Mouse (Mus musculus) left cerebral cortex, postnatal 25 days (tissue): ENCODE measurements around the gene Olfr204. TPM values are rescaled to one million over a fixed set of nuclear protein-coding genes. Genes with fewer than 3 reads are reported as not detected.
"Not testable (repeated sequence)": the region's sequence is repeated elsewhere in the genome, so short reads cannot be mapped to it uniquely, and the experiment has no call there.

Experiments
- DNase-seq, 2 experiments: peaks; one replicate each; pipeline ENCODE4 v3.0.0; 2022; ENCODE audit warnings: low spot score in 2 of 2, mixed read lengths in 1 of 2
- intact Hi-C: fragments of 180-260 bp; cut with DNase I; formaldehyde crosslinking; loops from one replicate; pipeline ENCODE4 v1.15.1; 2025
- total RNA-seq, 2 experiments: library from RNA; stranded (reverse); gene quantifications; 2 replicates each; pipeline ENCODE4 v1.2.3; 2021

Olfr204 gene
- not detected for total RNA-seq

GRCm38 (mm10) chr16:59318148-59318547 lies at the start of gene Olfr204:
Olfr204 (minus strand) TSS chr16:59318248.
- DNase-seq = no peak
- intact Hi-C loops = no loop called here

GRCm38 (mm10) chr16:59363893-59364292 lies 45.8 kb upstream of the Olfr204 start, which contains the start of gene Olfr209:
Olfr209 (minus strand) TSS chr16:59363993.
- intact Hi-C loops = no loop called here
- DNase-seq = no peak

GRCm38 (mm10) chr16:59349146-59349545 lies 31.1 kb upstream of the Olfr204 start, which contains the start of gene Olfr206:
Olfr206 (minus strand) TSS chr16:59349246.
- intact Hi-C loops = no loop called here
- DNase-seq = no peak

GRCm38 (mm10) chr16:59331038-59331437 lies 13.0 kb upstream of the Olfr204 start, which contains the start of gene Olfr205:
Olfr205 (minus strand) TSS chr16:59331138.
- no peak for DNase-seq
- intact Hi-C loops = no loop called here

- DNase-seq, intact Hi-C loops: not testable (repeated sequence)
These were observed 5.2 kb upstream of the Olfr204 start for GRCm38 (mm10) chr16:59323262-59323661.

GRCm38 (mm10) chr16:59298581-59298980 lies 19.5 kb downstream of the Olfr204 start, which contains the start of gene Olfr203:
Olfr203 (plus strand) TSS chr16:59298881.
- DNase-seq = no peak
- intact Hi-C loops = no loop called here

- intact Hi-C loops, DNase-seq: not testable (repeated sequence)
These were observed 30.5 kb downstream of the Olfr204 start for GRCm38 (mm10) chr16:59287576-59287975.

GRCm38 (mm10) chr16:59286693-59287092 lies 31.4 kb downstream of the Olfr204 start, which contains the start of gene Olfr202:
Olfr202 (minus strand) TSS chr16:59286793.
- DNase-seq = no peak
- intact Hi-C loops = no loop called here

GRCm38 (mm10) chr16:59283476-59283875 lies 34.6 kb downstream of the Olfr204 start:
- DNase-seq = no peak
- intact Hi-C loops = no loop called here

- intact Hi-C loops = no loop called here
- DNase-seq = no peak
These were observed 37.5 kb downstream of the Olfr204 start for GRCm38 (mm10) chr16:59280542-59280941.

- intact Hi-C loops, DNase-seq: not testable (repeated sequence)
These were observed 45.5 kb downstream of the Olfr204 start, which contains the start of gene Olfr201 for GRCm38 (mm10) chr16:59272532-59272931. Olfr201 (minus strand) TSS chr16:59272632.

GRCm38 (mm10) chr16:59269097-59269496 lies 49.0 kb downstream of the Olfr204 start:
- DNase-seq, intact Hi-C loops: not testable (repeated sequence)

Other genes starting within 250 kb of the Olfr204 start
- not detected for gene Olfr190, start 240.2 kb downstream of the Olfr204 start, total RNA-seq
- gene Olfr191, start 228.4 kb downstream of the Olfr204 start, total RNA-seq = not detected
- gene Olfr193, start 206.4 kb downstream of the Olfr204 start, total RNA-seq = not detected
- gene Olfr194, start 197.2 kb downstream of the Olfr204 start, total RNA-seq = not detected
- not detected for gene Olfr195, start 171.2 kb downstream of the Olfr204 start, total RNA-seq
- not detected for gene Olfr196, start 147.8 kb downstream of the Olfr204 start, total RNA-seq
- not detected for gene Olfr198, start 114.7 kb downstream of the Olfr204 start, total RNA-seq
- gene Olfr199, start 98.5 kb downstream of the Olfr204 start, total RNA-seq = not detected
- gene Olfr201, start 45.6 kb downstream of the Olfr204 start, total RNA-seq = not detected
- gene Olfr202, start 31.5 kb downstream of the Olfr204 start, total RNA-seq = not detected
- gene Olfr203, start 19.4 kb downstream of the Olfr204 start, total RNA-seq = not detected
- not detected for gene Olfr205, start 12.9 kb upstream of the Olfr204 start, total RNA-seq
- not detected for gene Olfr206, start 31.0 kb upstream of the Olfr204 start, total RNA-seq
- gene Olfr209, start 45.7 kb upstream of the Olfr204 start, total RNA-seq = not detected
- gene Gabrr3, start 89.1 kb upstream of the Olfr204 start, total RNA-seq = under 1 TPM; 0.07 to 0.09 TPM
- gene Riox2, start 153.5 kb upstream of the Olfr204 start, total RNA-seq = 10 to 100 TPM; 12.7 to 13.2 TPM